Mouse (Mus musculus): ENCODE results near the gene Dock11.

Gene Dock11

GRCm38 (mm10) chrX:35951945-35952344, 63.3 kb downstream of the Dock11 start:
- no peak for DNase-seq

- DNase-seq = no peak
Measured at GRCm38 (mm10) chrX:35952521-35953095, 64.0 kb downstream of the Dock11 start.

GRCm38 (mm10) chrX:35956236-35956635, 67.6 kb downstream of the Dock11 start:
- DNase-seq = no peak

GRCm38 (mm10) chrX:35963087-35963486, 74.5 kb downstream of the Dock11 start:
- DNase-seq = no peak

GRCm38 (mm10) chrX:35969276-35969675, 80.6 kb downstream of the Dock11 start:
- DNase-seq = no peak

GRCm38 (mm10) chrX:35976657-35977056, 88.0 kb downstream of the Dock11 start:
- no peak for DNase-seq

GRCm38 (mm10) chrX:35987981-35988380, 99.3 kb downstream of the Dock11 start:
- DNase-seq = no peak

GRCm38 (mm10) chrX:35990508-35991095, 102.0 kb downstream of the Dock11 start:
- no peak for DNase-seq

GRCm38 (mm10) chrX:35994226-35994625, 105.6 kb downstream of the Dock11 start:
- no peak for DNase-seq

GRCm38 (mm10) chrX:35997004-35997403, 108.4 kb downstream of the Dock11 start:
- no peak for DNase-seq

GRCm38 (mm10) chrX:35997793-35998419, 109.3 kb downstream of the Dock11 start:
- no peak for DNase-seq

GRCm38 (mm10) chrX:36025651-36026050, 137.0 kb downstream of the Dock11 start:
- DNase-seq = no peak

- no peak for DNase-seq
Measured at GRCm38 (mm10) chrX:36031113-36031512, 142.5 kb downstream of the Dock11 start.

GRCm38 (mm10) chrX:36034045-36034444, 145.4 kb downstream of the Dock11 start:
- DNase-seq = no peak

GRCm38 (mm10) chrX:36045731-36046130, 157.1 kb downstream of the Dock11 start:
- DNase-seq = no peak

- no peak for DNase-seq
Measured at GRCm38 (mm10) chrX:36047451-36047850, 158.8 kb downstream of the Dock11 start.

GRCm38 (mm10) chrX:36050312-36050711, 161.7 kb downstream of the Dock11 start:
- DNase-seq = no peak

- DNase-seq = no peak
Measured at GRCm38 (mm10) chrX:36073997-36074396, 185.4 kb downstream of the Dock11 start.

- DNase-seq = no peak
Measured at GRCm38 (mm10) chrX:36077164-36077563, 188.5 kb downstream of the Dock11 start.

- DNase-seq = no peak
Measured at GRCm38 (mm10) chrX:36082917-36083316, 194.3 kb downstream of the Dock11 start.

GRCm38 (mm10) chrX:36088464-36089256, 200.0 kb downstream of the Dock11 start:
- no peak for DNase-seq

GRCm38 (mm10) chrX:36100883-36101282, 212.3 kb downstream of the Dock11 start:
- no peak for DNase-seq

- DNase-seq = no peak
Measured at GRCm38 (mm10) chrX:36101318-36101717, 212.7 kb downstream of the Dock11 start.

GRCm38 (mm10) chrX:36108601-36109000, 220.0 kb downstream of the Dock11 start:
- no peak for DNase-seq
